Mouse (Mus musculus) inflammation-experienced regulatory T-cells, adult 16 weeks (primary cell): ENCODE measurements around the gene Rab3ip. TPM values are rescaled to one million over a fixed set of nuclear protein-coding genes. Genes with fewer than 3 reads are reported as not detected.

Experiments used
- polyA plus RNA-seq: library from polyadenylated mRNA; unstranded; fragments of 100-300 nt; shearing (Covaris generic); gene quantifications from one replicate; pipeline ENCODE4 v1.2.1, GENCODE M21; 2017

Gene Rab3ip
- polyA plus RNA-seq = 20.2 TPM

GRCm38 (mm10) chr10:116950009-116950769, at the start of gene Rab3ip:
Gene Rab3ip, minus strand, starts transcription at chr10:116950769.

GRCm38 (mm10) chr10:116986264-116987082, 35.9 kb upstream of the Rab3ip start, which contains the start of gene Best3:
Gene Best3, plus strand, starts transcription at chr10:116986314.

DNA sequence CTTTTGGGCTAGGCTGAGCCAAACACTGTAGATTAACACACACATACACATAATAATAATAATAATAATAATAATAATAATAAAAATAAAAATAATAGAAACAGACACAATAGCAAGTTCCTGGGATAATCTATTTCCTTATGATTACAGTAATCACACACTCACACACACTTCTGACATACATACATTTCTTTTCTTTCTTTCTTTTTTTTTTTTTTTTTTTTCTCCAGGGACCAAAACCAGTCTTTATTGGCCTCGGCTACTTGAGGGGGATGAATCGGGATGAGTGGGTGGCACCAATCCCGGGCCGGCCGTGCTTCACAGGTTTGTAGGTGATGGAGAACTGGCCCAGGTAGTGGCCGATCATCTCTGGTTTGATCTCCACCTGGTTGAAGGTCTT, 21.9 kb upstream of the Rab3ip start, which contains the start of gene Gm10271:
Gene Gm10271, minus strand, starts transcription at position 101 of the 400 bp plus-strand sequence.

DNA sequence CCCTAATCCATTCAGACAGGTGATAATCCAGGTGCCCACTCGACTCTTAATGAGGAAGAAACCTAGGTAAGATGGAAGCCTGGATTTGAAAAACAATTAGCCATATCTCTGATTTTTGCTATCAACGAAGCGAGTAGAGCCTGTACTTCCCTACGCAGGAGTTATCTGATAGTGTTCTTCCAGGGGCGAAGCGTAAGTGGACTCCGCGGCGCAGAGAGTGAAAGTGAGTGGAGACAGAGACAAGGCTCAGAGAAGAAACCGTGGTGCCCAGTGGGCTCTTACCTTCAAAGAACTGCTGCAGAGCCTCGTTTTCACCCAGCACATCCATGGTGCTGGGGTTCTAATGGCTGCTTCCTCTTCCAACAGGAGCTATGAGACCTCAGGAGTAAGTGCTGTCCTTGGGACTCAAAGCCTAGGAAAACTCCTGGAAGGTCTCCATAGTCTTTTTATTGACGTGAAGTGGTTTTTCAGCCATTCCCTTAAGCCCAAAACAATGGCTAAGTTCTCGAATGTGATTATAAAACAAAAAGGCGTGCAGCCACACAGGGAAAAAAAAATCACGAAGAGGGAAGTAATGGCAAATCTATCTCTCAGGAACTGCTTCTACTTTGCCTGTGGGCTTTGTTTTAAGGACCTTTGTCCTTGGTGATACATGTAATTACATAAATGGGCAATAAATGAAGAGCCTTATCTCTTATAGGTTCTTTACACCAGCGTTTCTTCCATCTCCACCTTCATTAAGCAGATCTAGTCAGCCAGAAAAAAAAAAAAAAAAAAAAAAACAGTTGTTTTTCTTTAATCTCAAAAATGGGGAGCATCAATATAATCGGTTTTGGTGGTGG, 54.0 kb downstream of the Rab3ip start, which contains the start of gene Myrfl:
Gene Myrfl, minus strand, starts transcription at position 584 of the 842 bp plus-strand sequence.

Other genes starting within 250 kb of the Rab3ip start
- gene Myrfl, start 53.9 kb downstream of the Rab3ip start, polyA plus RNA-seq = not detected
- not detected for gene Gm10271, start 21.8 kb upstream of the Rab3ip start, polyA plus RNA-seq
- gene Best3, start 35.5 kb upstream of the Rab3ip start, polyA plus RNA-seq = not detected
- gene Lrrc10, start 94.6 kb upstream of the Rab3ip start, polyA plus RNA-seq = not detected
- 192 TPM for gene Cct2, start 113.0 kb upstream of the Rab3ip start, polyA plus RNA-seq
- gene Frs2, start 197.8 kb upstream of the Rab3ip start, polyA plus RNA-seq = 33.4 TPM